Mouse (Mus musculus): ENCODE measurements around the gene Ccdc103. TPM values are rescaled to one million over a fixed set of nuclear protein-coding genes. Genes with fewer than 3 reads are reported as not detected.

The Ccdc103 gene
- polyA plus RNA-seq, 1 experiment from 2014 or later = 0.99 TPM

GRCm38 (mm10) chr11:102855941-102856340, 25.1 kb upstream of the Ccdc103 start:
- 26% methylated on average over 6 of the region's 6 CpGs for WGBS
- 0 out of 2 replicates have a peak, but pooled peaks have one; percentile 37 for ATAC-seq (ENCODE audit: insufficient number of reproducible peaks, insufficient read depth, low FRiP score, low TSS enrichment, low read depth)
- peaks cover 90% of the 10 kb centered on the region for H3K36me3 ChIP-seq
- peaks cover 21% of the 10 kb centered on the region for H3K4me1 ChIP-seq (replicated peaks)
- H3K4me2 ChIP-seq = no peak overlapping the region
- peak overlapping the region; percentile 66 for H3K27ac ChIP-seq
- H3K4me3 ChIP-seq (replicated peaks) = no peak overlapping the region
- no peak overlapping the region for H3K9ac ChIP-seq (replicated peaks)
- H3K27me3 ChIP-seq = no peaks in the 10 kb centered on the region
- no peaks in the 10 kb centered on the region for H3K9me3 ChIP-seq

- H3K27ac ChIP-seq = no peak overlapping the region
- H3K4me3 ChIP-seq (replicated peaks) = no peak overlapping the region
- no peaks in the 10 kb centered on the region for H3K27me3 ChIP-seq
- ATAC-seq (ENCODE audit: insufficient number of reproducible peaks, insufficient read depth, low FRiP score, low TSS enrichment, low read depth) = no peak
- WGBS = 89% methylated on average over 11 of the region's 11 CpGs
- no peaks in the 10 kb centered on the region for H3K9me3 ChIP-seq
- no peak overlapping the region for H3K4me2 ChIP-seq
- H3K9ac ChIP-seq (replicated peaks) = no peak overlapping the region
- H3K36me3 ChIP-seq = peaks cover 90% of the 10 kb centered on the region
- H3K4me1 ChIP-seq (replicated peaks) = peaks cover 21% of the 10 kb centered on the region
Observed at GRCm38 (mm10) chr11:102858951-102859350, 22.1 kb upstream of the Ccdc103 start.

- Histone ChIP-seq H3K4me1 (replicated peaks) (peaks cover 21% of the 10 kb centered on the region), H3K9me3 (no peaks in the 10 kb centered on the region), H3K4me3 (replicated peaks) (no peak overlapping the region), H3K27ac (no peak overlapping the region), H3K36me3 (peaks cover 85% of the 10 kb centered on the region), H3K9ac (replicated peaks) (no peak overlapping the region), H3K27me3 (no peaks in the 10 kb centered on the region), H3K4me2 (no peak overlapping the region)
- 92% methylated on average over 8 of the region's 8 CpGs for WGBS
- no peak for ATAC-seq (ENCODE audit: insufficient number of reproducible peaks, insufficient read depth, low FRiP score, low TSS enrichment, low read depth)
Observed at GRCm38 (mm10) chr11:102859933-102860332, 21.1 kb upstream of the Ccdc103 start.

GRCm38 (mm10) chr11:102864272-102864671, 16.7 kb upstream of the Ccdc103 start:
- no peak overlapping the region for H3K4me3 ChIP-seq (replicated peaks)
- no peak for ATAC-seq (ENCODE audit: insufficient number of reproducible peaks, insufficient read depth, low FRiP score, low TSS enrichment, low read depth)
- H3K4me1 ChIP-seq (replicated peaks) = no peaks in the 10 kb centered on the region
- WGBS = 53% methylated on average over 4 of the region's 4 CpGs
- no peak overlapping the region for H3K27ac ChIP-seq
- no peak overlapping the region for H3K4me2 ChIP-seq
- peaks cover 95% of the 10 kb centered on the region for H3K36me3 ChIP-seq
- no peak overlapping the region for H3K9ac ChIP-seq (replicated peaks)
- no peaks in the 10 kb centered on the region for H3K27me3 ChIP-seq
- no peaks in the 10 kb centered on the region for H3K9me3 ChIP-seq

GRCm38 (mm10) chr11:102874801-102875334, 6.1 kb upstream of the Ccdc103 start:
- H3K4me3 ChIP-seq (replicated peaks) = no peak overlapping the region
- H3K9ac ChIP-seq (replicated peaks) = no peak overlapping the region
- H3K27me3 ChIP-seq = no peaks in the 10 kb centered on the region
- H3K36me3 ChIP-seq = peaks cover 71% of the 10 kb centered on the region
- no peak for ATAC-seq (ENCODE audit: insufficient number of reproducible peaks, insufficient read depth, low FRiP score, low TSS enrichment, low read depth)
- H3K4me2 ChIP-seq = no peak overlapping the region
- peaks cover 10% of the 10 kb centered on the region for H3K4me1 ChIP-seq (replicated peaks)
- no peak overlapping the region for H3K27ac ChIP-seq
- H3K9me3 ChIP-seq = no peaks in the 10 kb centered on the region
- WGBS = 89% methylated on average over 7 of the region's 7 CpGs

DNA sequence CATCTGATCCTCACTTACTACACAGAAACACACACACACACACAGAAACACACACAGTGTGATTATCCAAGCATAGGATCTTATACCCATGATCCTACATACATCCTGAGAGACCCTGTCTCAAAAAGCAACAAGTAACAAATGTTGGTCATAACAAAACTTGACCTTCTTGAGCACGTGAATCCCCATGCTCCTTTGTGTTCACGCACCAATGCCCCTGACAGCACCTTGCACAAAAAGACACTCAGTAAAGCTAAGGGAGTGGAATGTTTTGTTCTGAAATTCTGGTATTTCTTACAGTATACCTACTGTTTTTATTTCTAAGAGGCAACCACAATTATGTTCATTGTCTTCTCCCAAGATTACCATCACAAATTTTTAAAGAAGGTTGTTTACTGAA, 1.4 kb upstream of the Ccdc103 start:
- Histone ChIP-seq H3K4me2 (peak overlapping the region; percentile 79), H3K4me3 (replicated peaks) (peak overlapping the region; percentile 76; the same call in 1 of the 2 replicates), H3K9me3 (no peaks in the 10 kb centered on the region), H3K36me3 (peaks cover 35% of the 10 kb centered on the region), H3K27me3 (peaks cover 18% of the 10 kb centered on the region), H3K4me1 (replicated peaks) (peaks cover 16% of the 10 kb centered on the region), H3K9ac (replicated peaks) (0 out of 2 replicates have a peak overlapping the region, but pooled peaks have one; percentile 80), H3K27ac (no peak overlapping the region)
- ATAC-seq (ENCODE audit: insufficient number of reproducible peaks, insufficient read depth, low FRiP score, low TSS enrichment, low read depth) = no peak
- 94% methylated on average over 2 of the region's 2 CpGs for WGBS

GRCm38 (mm10) chr11:102881314-102882198, 552 bp downstream of the Ccdc103 start:
- Histone ChIP-seq H3K27ac (no peak overlapping the region), H3K9ac (replicated peaks) (peak overlapping the region; percentile 80), H3K4me1 (replicated peaks) (peaks cover 16% of the 10 kb centered on the region), H3K27me3 (peaks cover 37% of the 10 kb centered on the region), H3K9me3 (no peaks in the 10 kb centered on the region), H3K4me2 (peak overlapping the region; percentile 79), H3K4me3 (replicated peaks) (peak overlapping the region; percentile 76), H3K36me3 (peaks cover 15% of the 10 kb centered on the region)
- peak; percentile 50; the same call in 1 of the 2 replicates for ATAC-seq (ENCODE audit: insufficient number of reproducible peaks, insufficient read depth, low FRiP score, low TSS enrichment, low read depth)
- WGBS = 18% methylated on average over 13 of the region's 13 CpGs

GRCm38 (mm10) chr11:102884616-102885219, 3.7 kb downstream of the Ccdc103 start, which contains the start of gene Fam187a:
Gene Fam187a (plus strand): TSS chr11:102885169.
- Histone ChIP-seq H3K27me3 (peaks cover 58% of the 10 kb centered on the region), H3K4me1 (replicated peaks) (peaks cover 8% of the 10 kb centered on the region), H3K4me2 (no peak within 1 kb of the TSS), H3K4me3 (replicated peaks) (no peak within 1 kb of the TSS), H3K36me3 (no peaks in the 10 kb centered on the region), H3K9me3 (no peaks in the 10 kb centered on the region), H3K9ac (replicated peaks) (no peak within 1 kb of the TSS), H3K27ac (no peak within 1 kb of the TSS)
- 60% methylated on average over 10 of the region's 10 CpGs for WGBS
- no peak for ATAC-seq (ENCODE audit: insufficient number of reproducible peaks, insufficient read depth, low FRiP score, low TSS enrichment, low read depth)

- Histone ChIP-seq H3K27me3 (peaks cover 66% of the 10 kb centered on the region), H3K4me1 (replicated peaks) (no peaks in the 10 kb centered on the region), H3K9me3 (no peaks in the 10 kb centered on the region), H3K9ac (replicated peaks) (no peak overlapping the region), H3K36me3 (no peaks in the 10 kb centered on the region), H3K4me3 (replicated peaks) (no peak overlapping the region), H3K4me2 (no peak overlapping the region), H3K27ac (no peak overlapping the region)
- WGBS = 87% methylated on average over 5 of the region's 5 CpGs
- no peak for ATAC-seq (ENCODE audit: insufficient number of reproducible peaks, insufficient read depth, low FRiP score, low TSS enrichment, low read depth)
Observed at GRCm38 (mm10) chr11:102887433-102887832, 6.4 kb downstream of the Ccdc103 start.

DNA sequence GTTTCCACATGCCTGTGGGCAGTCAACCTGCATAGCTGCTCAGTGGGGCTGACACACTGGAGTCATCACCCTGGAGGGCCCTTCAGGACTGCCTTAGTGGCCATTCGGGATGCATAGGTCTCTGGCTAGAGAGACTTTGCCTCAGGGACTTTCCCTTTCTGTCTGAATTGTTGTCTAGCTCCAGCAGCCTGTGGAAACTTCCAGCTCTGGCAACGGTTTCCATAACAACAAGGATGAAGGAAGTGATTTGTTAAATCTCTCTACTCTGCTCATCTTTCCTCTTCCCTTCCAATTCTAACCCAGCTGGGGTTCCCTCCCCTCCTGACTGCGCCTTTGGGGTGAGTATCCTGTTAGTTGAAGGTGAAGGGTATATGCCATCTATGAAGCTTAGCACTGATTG, 7.1 kb downstream of the Ccdc103 start:
- no peak overlapping the region for H3K27ac ChIP-seq
- no peaks in the 10 kb centered on the region for H3K4me1 ChIP-seq (replicated peaks)
- peaks cover 65% of the 10 kb centered on the region for H3K27me3 ChIP-seq
- no peak for ATAC-seq (ENCODE audit: insufficient number of reproducible peaks, insufficient read depth, low FRiP score, low TSS enrichment, low read depth)
- WGBS = 58% methylated on average over 3 of the region's 3 CpGs
- no peaks in the 10 kb centered on the region for H3K36me3 ChIP-seq
- H3K4me3 ChIP-seq (replicated peaks) = no peak overlapping the region
- H3K9ac ChIP-seq (replicated peaks) = no peak overlapping the region
- no peaks in the 10 kb centered on the region for H3K9me3 ChIP-seq
- no peak overlapping the region for H3K4me2 ChIP-seq

DNA sequence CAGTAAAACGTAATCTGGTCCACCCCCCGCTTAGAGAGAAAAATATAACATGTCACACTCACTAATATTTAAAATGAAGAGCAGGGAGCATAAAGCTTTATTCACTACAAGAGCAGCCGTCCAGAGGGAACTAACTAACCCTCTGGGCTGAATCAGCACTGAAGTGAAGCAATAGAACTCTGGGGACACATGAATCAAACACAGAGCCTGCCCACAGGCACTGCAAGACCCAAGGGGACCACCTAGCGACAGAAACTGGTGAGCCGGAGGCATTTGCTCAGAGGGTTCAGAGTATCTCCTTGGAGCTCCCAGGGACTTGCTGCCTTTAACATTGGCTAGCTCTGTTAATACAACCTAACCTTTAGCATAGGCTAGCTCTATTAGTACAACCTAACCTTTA, 9.1 kb downstream of the Ccdc103 start:
- no peaks in the 10 kb centered on the region for H3K9me3 ChIP-seq
- H3K9ac ChIP-seq (replicated peaks) = no peak overlapping the region
- no peak for ATAC-seq (ENCODE audit: insufficient number of reproducible peaks, insufficient read depth, low FRiP score, low TSS enrichment, low read depth)
- H3K27me3 ChIP-seq = peaks cover 69% of the 10 kb centered on the region
- no peaks in the 10 kb centered on the region for H3K36me3 ChIP-seq
- H3K4me3 ChIP-seq (replicated peaks) = no peak overlapping the region
- no peak overlapping the region for H3K27ac ChIP-seq
- no peak overlapping the region for H3K4me2 ChIP-seq
- peaks cover 5% of the 10 kb centered on the region for H3K4me1 ChIP-seq (replicated peaks)
- WGBS = 67% methylated on average over 5 of the region's 5 CpGs

Data from limb, embryonic 12.5 days (tissue).